Mouse (Mus musculus): ENCODE measurements around the gene Topors.

DNA sequence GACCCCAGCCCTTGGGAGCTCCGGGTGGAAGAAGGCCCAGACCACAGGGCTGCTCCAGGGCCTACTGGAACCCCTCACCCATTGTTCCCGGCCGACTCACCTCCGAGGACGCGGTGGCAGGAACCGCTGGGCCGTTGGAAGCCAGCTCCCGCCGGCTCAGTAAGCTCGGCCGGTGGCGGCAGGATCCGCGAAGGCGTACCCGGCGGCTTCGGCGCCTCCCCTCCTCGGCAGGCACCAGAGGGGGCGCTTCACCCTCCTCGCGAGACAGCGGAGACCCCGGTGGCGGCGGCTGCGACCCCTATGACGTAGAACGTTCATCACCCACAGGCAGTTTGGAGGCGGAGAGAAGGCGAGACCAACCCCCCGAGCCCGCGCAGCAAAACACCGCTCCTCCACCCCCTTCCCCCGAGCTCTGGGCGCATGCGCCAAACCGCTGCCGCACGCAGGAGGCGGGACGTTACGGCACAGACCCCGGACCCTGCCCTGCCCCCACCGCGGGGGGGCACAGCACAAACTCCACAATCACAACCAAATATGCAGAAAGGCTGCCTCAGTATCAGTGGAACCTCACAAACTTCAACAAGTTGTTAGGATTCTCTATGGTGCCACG is 1.3 kb downstream of the Topors start:
- peak; percentile 58 for TF ChIP-seq POLR2A (IDR thresholded peaks at IDR 0.05; ENCODE audit: low read depth, low read length)
- TF ChIP-seq CTCF (IDR thresholded peaks at IDR 0.05; ENCODE audit: borderline replicate concordance, insufficient read depth, low read length) = no peak

All from embryonic fibroblast, embryonic 13.5 days (primary cell).